In genomic region chr17:36030703-36031582, GRCm38 (mm10) we compare ENCODE assay signal across 11 mouse cellular contexts. TPM values are rescaled to one million over a fixed set of nuclear protein-coding genes. Genes with fewer than 3 reads are reported as not detected.
DNase-seq lines count a peak whose midpoint lies in the region; ATAC-seq and TF ChIP-seq lines count a peak whose summit lies in the region.
"Not testable (repeated sequence)": the region's sequence is repeated elsewhere in the genome, so short reads cannot be mapped to it uniquely, and the experiment has no call there.
"Had no signal": no experiment of that assay in that cellular context is flagged by ENCODE, and none has a peak within 500 bp of the region (broad histone marks: within the 10 kb centered on the region; RNA-seq: fewer than 3 reads in every experiment).

No protein-coding gene starts in this region.

- H3K27me3 ChIP-seq in forebrain, embryonic 12.5 days, result peaks cover 11% of the 10 kb centered on the region; the same call in 1 of the 2 replicates
- H3K27me3 ChIP-seq in heart, embryonic 15.5 days; intestine, embryonic 16.5 days (replicated peaks; ENCODE audit: control insufficient read depth, insufficient read depth, low read length); liver, adult 2 months (ENCODE audit: control insufficient read depth, insufficient read depth, low read length); megakaryocyte, embryonic 14.5 days (replicated peaks); neural tube, embryonic 15.5 days (replicated peaks): not testable (repeated sequence)

- H3K4me3 ChIP-seq in bone marrow macrophage, adult 2 months (ENCODE audit: insufficient read depth, low read length), result peak overlapping the region; percentile 75; the same call in 1 of the 2 replicates
- peak overlapping the region; percentile 48 for H3K4me3 ChIP-seq in forebrain, embryonic 12.5 days (replicated peaks)
- peak overlapping the region; percentile 65 for H3K4me3 ChIP-seq in heart, embryonic 15.5 days
- peak overlapping the region; percentile 59; the same call in 1 of the 2 replicates for H3K4me3 ChIP-seq in intestine, embryonic 16.5 days (ENCODE audit: low read length)
- H3K4me3 ChIP-seq in liver, adult 2 months (ENCODE audit: insufficient read depth, low read depth, low read length), result peak overlapping the region; percentile 68; the same call in 1 of the 2 replicates
- H3K4me3 ChIP-seq in megakaryocyte, embryonic 14.5 days (replicated peaks), result peak overlapping the region; percentile 87
- H3K4me3 ChIP-seq in neural tube, embryonic 15.5 days (replicated peaks), result peak overlapping the region; percentile 47

- DNase-seq in liver, adult 2 months (ENCODE audit: extremely low read depth, low read depth, low spot score), result not testable (repeated sequence)

- TF ChIP-seq POLR2A in bone marrow macrophage, adult 2 months (IDR thresholded peaks at IDR 0.05; ENCODE audit: borderline replicate concordance, low read depth, low read length); liver, adult 2 months (IDR thresholded peaks at IDR 0.05; ENCODE audit: extremely low read depth, insufficient read depth, low read length): not testable (repeated sequence)

- not testable (repeated sequence) for TF ChIP-seq CTCF in bone marrow macrophage, adult 2 months (IDR thresholded peaks at IDR 0.05; ENCODE audit: low read depth, low read length); liver, adult 2 months (IDR thresholded peaks at IDR 0.05; ENCODE audit: low read depth, low read length)

- not testable (repeated sequence) for H3K79me2 ChIP-seq in liver, adult 2 months (ENCODE audit: control insufficient read depth, insufficient read depth, low read length)

- H3K4me1 ChIP-seq in bone marrow macrophage, adult 2 months (ENCODE audit: control insufficient read depth, insufficient read depth, low read length); forebrain, embryonic 12.5 days; intestine, embryonic 16.5 days (ENCODE audit: control insufficient read depth, insufficient read depth, low read length): not testable (repeated sequence)
- peaks cover 12% of the 10 kb centered on the region for H3K4me1 ChIP-seq in heart, embryonic 15.5 days (replicated peaks)
- peaks cover 17% of the 10 kb centered on the region for H3K4me1 ChIP-seq in liver, adult 2 months (ENCODE audit: control insufficient read depth, insufficient read depth, low read length)
- H3K4me1 ChIP-seq in megakaryocyte, embryonic 14.5 days, result peaks cover 41% of the 10 kb centered on the region
- H3K4me1 ChIP-seq in neural tube, embryonic 15.5 days, result peaks cover 14% of the 10 kb centered on the region

- H3K4me2 ChIP-seq in forebrain, embryonic 12.5 days, result peak overlapping the region; percentile 83
- peak overlapping the region; percentile 95 for H3K4me2 ChIP-seq in heart, embryonic 15.5 days
- H3K4me2 ChIP-seq in intestine, embryonic 16.5 days (ENCODE audit: low read depth, low read length), result peak overlapping the region; percentile 81
- peak overlapping the region; percentile 92 for H3K4me2 ChIP-seq in neural tube, embryonic 15.5 days

- H3K9ac ChIP-seq in forebrain, embryonic 12.5 days, result peak overlapping the region; percentile 40
- H3K9ac ChIP-seq in heart, embryonic 15.5 days; intestine, embryonic 16.5 days (ENCODE audit: low read depth, low read length); neural tube, embryonic 15.5 days (replicated peaks): not testable (repeated sequence)
- H3K9ac ChIP-seq in liver, adult 2 months (ENCODE audit: low read depth, low read length), result peak overlapping the region; percentile 72

- not testable (repeated sequence) for ATAC-seq in forebrain, embryonic 12.5 days (ENCODE audit: low FRiP score); heart, embryonic 15.5 days (replicated peaks; ENCODE audit: insufficient number of reproducible peaks, insufficient read depth, low FRiP score, low read depth); intestine, embryonic 16.5 days
- peak; percentile 25 for ATAC-seq in neural tube, embryonic 15.5 days (ENCODE audit: low FRiP score)

- not testable (repeated sequence) for H3K36me3 ChIP-seq in forebrain, embryonic 12.5 days (replicated peaks); heart, embryonic 15.5 days; intestine, embryonic 16.5 days (ENCODE audit: control insufficient read depth, insufficient read depth, low read length); liver, adult 2 months (ENCODE audit: control insufficient read depth, insufficient read depth, low read length); neural tube, embryonic 15.5 days
- H3K36me3 ChIP-seq in megakaryocyte, embryonic 14.5 days (replicated peaks; ENCODE audit: low read length), result peaks cover 27% of the 10 kb centered on the region

- not testable (repeated sequence) for H3K9me3 ChIP-seq in forebrain, embryonic 12.5 days; heart, embryonic 15.5 days (replicated peaks); intestine, embryonic 16.5 days (ENCODE audit: control insufficient read depth, low read length); megakaryocyte, embryonic 14.5 days; neural tube, embryonic 15.5 days (replicated peaks)

- H3K27ac ChIP-seq in bone marrow macrophage, adult 2 months (ENCODE audit: insufficient read depth, low read depth, low read length); forebrain, embryonic 12.5 days; heart, embryonic 15.5 days; intestine, embryonic 16.5 days (ENCODE audit: low read length); neural tube, embryonic 15.5 days (replicated peaks): not testable (repeated sequence)
- H3K27ac ChIP-seq in liver, adult 2 months (replicated peaks; ENCODE audit: insufficient read depth, low read depth, low read length), result peak overlapping the region; percentile 48

- 42% methylated on average over 8 of the region's 8 CpGs for WGBS in forebrain, embryonic 12.5 days
- WGBS in heart, embryonic 15.5 days, result 54% methylated on average over 8 of the region's 8 CpGs
- WGBS in intestine, embryonic 16.5 days, result 61% methylated on average over 8 of the region's 8 CpGs
- 70% methylated on average over 8 of the region's 8 CpGs for WGBS in liver, adult 2 months
- WGBS in neural tube, embryonic 15.5 days, result 58% methylated on average over 6 of the region's 8 CpGs

RNA-seq across cellular contexts. Expression of gene H2-T23, which starts 1.7 kb away (rescaled TPM):
- 351 and 364 TPM in 2 replicates for polyA plus RNA-seq in bone marrow macrophage, adult 2 months (2012; ENCODE audit: insufficient read depth, insufficient read length, missing spikeins)
- polyA plus RNA-seq in forebrain, embryonic 12.5 days (2016; fragmentation: Nextera tagmentation; extraction: Ambion mirVana), result 4.8 and 5.5 TPM in 2 replicates
- 4.7 and 11.6 TPM in 2 replicates for polyA plus RNA-seq in heart, embryonic 15.5 days (2015; fragmentation: Nextera tagmentation; extraction: Ambion mirVana)
- polyA plus RNA-seq in intestine, embryonic 16.5 days (2015; fragmentation: Nextera tagmentation; extraction: Ambion mirVana), result 17.7 and 19.4 TPM in 2 replicates
- 291 and 323 TPM in 2 replicates for total RNA-seq in liver, adult 2 months (2014; rRNA removed)
- 423 and 492 TPM in 2 replicates for polyA plus RNA-seq in liver, adult 2 months (2012; rRNA removed)
- 13.8 and 44.0 TPM in 2 replicates for polyA plus RNA-seq in megakaryocyte, embryonic 14.5 days (2012; ENCODE audit: insufficient read depth, low replicate concordance)
- polyA plus RNA-seq in neural tube, embryonic 15.5 days (2015; fragmentation: Nextera tagmentation; extraction: Ambion mirVana), result 5.3 and 13.9 TPM in 2 replicates

RNA-seq across cellular contexts. Expression of gene H2-T24, which starts 10.6 kb away (rescaled TPM):
- polyA plus RNA-seq in bone marrow macrophage, adult 2 months (2012; ENCODE audit: insufficient read depth, insufficient read length, missing spikeins), result 52.2 and 56.0 TPM in 2 replicates
- 4.6 and 5.3 TPM in 2 replicates for polyA plus RNA-seq in forebrain, embryonic 12.5 days (2016; fragmentation: Nextera tagmentation; extraction: Ambion mirVana)
- 1.3 and 2.7 TPM in 2 replicates for polyA plus RNA-seq in heart, embryonic 15.5 days (2015; fragmentation: Nextera tagmentation; extraction: Ambion mirVana)
- 1.8 TPM in 2 replicates for polyA plus RNA-seq in intestine, embryonic 16.5 days (2015; fragmentation: Nextera tagmentation; extraction: Ambion mirVana)
- total RNA-seq in liver, adult 2 months (2014; rRNA removed), result 4.9 and 5.3 TPM in 2 replicates
- 1.9 and 2.1 TPM in 2 replicates for polyA plus RNA-seq in liver, adult 2 months (2012; rRNA removed)
- 3.9 TPM in 1 of 2 replicates, not detected in the other for polyA plus RNA-seq in megakaryocyte, embryonic 14.5 days (2012; ENCODE audit: insufficient read depth, low replicate concordance)
- 8.6 and 10.0 TPM in 2 replicates for polyA plus RNA-seq in neural tube, embryonic 15.5 days (2015; fragmentation: Nextera tagmentation; extraction: Ambion mirVana)

RNA-seq across cellular contexts. Expression of gene H2-T22, which starts 11.6 kb away (rescaled TPM):
- polyA plus RNA-seq in bone marrow macrophage, adult 2 months (2012; ENCODE audit: insufficient read depth, insufficient read length, missing spikeins), result 89.0 and 112 TPM in 2 replicates
- 5.2 and 5.4 TPM in 2 replicates for polyA plus RNA-seq in forebrain, embryonic 12.5 days (2016; fragmentation: Nextera tagmentation; extraction: Ambion mirVana)
- polyA plus RNA-seq in heart, embryonic 15.5 days (2015; fragmentation: Nextera tagmentation; extraction: Ambion mirVana), result 7.0 and 12.0 TPM in 2 replicates
- polyA plus RNA-seq in intestine, embryonic 16.5 days (2015; fragmentation: Nextera tagmentation; extraction: Ambion mirVana), result 16.0 and 16.1 TPM in 2 replicates
- total RNA-seq in liver, adult 2 months (2014; rRNA removed), result 115 and 138 TPM in 2 replicates
- 98.2 and 110 TPM in 2 replicates for polyA plus RNA-seq in liver, adult 2 months (2012; rRNA removed)
- polyA plus RNA-seq in megakaryocyte, embryonic 14.5 days (2012; ENCODE audit: insufficient read depth, low replicate concordance), result 6.2 TPM in 1 of 2 replicates, not detected in the other
- 7.3 and 12.5 TPM in 2 replicates for polyA plus RNA-seq in neural tube, embryonic 15.5 days (2015; fragmentation: Nextera tagmentation; extraction: Ambion mirVana)

RNA-seq across cellular contexts. Expression of gene Gm6034, which starts 11.8 kb away (rescaled TPM):
- 0.72 TPM in 1 of 2 replicates, not detected in the other for polyA plus RNA-seq in bone marrow macrophage, adult 2 months (2012; ENCODE audit: insufficient read depth, insufficient read length, missing spikeins)
- not detected in 2 replicates for polyA plus RNA-seq in forebrain, embryonic 12.5 days (2016; fragmentation: Nextera tagmentation; extraction: Ambion mirVana)
- polyA plus RNA-seq in heart, embryonic 15.5 days (2015; fragmentation: Nextera tagmentation; extraction: Ambion mirVana), result not detected in 2 replicates
- 0.86 and 1.2 TPM in 2 replicates for polyA plus RNA-seq in intestine, embryonic 16.5 days (2015; fragmentation: Nextera tagmentation; extraction: Ambion mirVana)
- 0.09 TPM in 1 of 2 replicates, not detected in the other for total RNA-seq in liver, adult 2 months (2014; rRNA removed)
- 0.05 and 0.06 TPM in 2 replicates for polyA plus RNA-seq in liver, adult 2 months (2012; rRNA removed)
- polyA plus RNA-seq in megakaryocyte, embryonic 14.5 days (2012; ENCODE audit: insufficient read depth, low replicate concordance), result 0.25 TPM in 1 of 2 replicates, not detected in the other
- not detected in 2 replicates for polyA plus RNA-seq in neural tube, embryonic 15.5 days (2015; fragmentation: Nextera tagmentation; extraction: Ambion mirVana)
- total RNA-seq: gastrocnemius, postnatal 4 days had no signal
- polyA plus RNA-seq: brain, embryonic 14.5 days; limb, embryonic 10.5 days had no signal

RNA-seq across cellular contexts. Expression of gene Gm11127, which starts 27.2 kb away (rescaled TPM):
- not detected in 2 replicates for polyA plus RNA-seq in bone marrow macrophage, adult 2 months (2012; ENCODE audit: insufficient read depth, insufficient read length, missing spikeins)
- polyA plus RNA-seq in forebrain, embryonic 12.5 days (2016; fragmentation: Nextera tagmentation; extraction: Ambion mirVana), result not detected in 2 replicates
- polyA plus RNA-seq in heart, embryonic 15.5 days (2015; fragmentation: Nextera tagmentation; extraction: Ambion mirVana), result 0.13 TPM in 1 of 2 replicates, not detected in the other
- polyA plus RNA-seq in intestine, embryonic 16.5 days (2015; fragmentation: Nextera tagmentation; extraction: Ambion mirVana), result 7.2 and 11.9 TPM in 2 replicates
- 0.13 TPM in 1 of 2 replicates, not detected in the other for total RNA-seq in liver, adult 2 months (2014; rRNA removed)
- polyA plus RNA-seq in liver, adult 2 months (2012; rRNA removed), result 0.06 TPM in 1 of 2 replicates, not detected in the other
- polyA plus RNA-seq in megakaryocyte, embryonic 14.5 days (2012; ENCODE audit: insufficient read depth, low replicate concordance), result 20.5 TPM in 1 of 2 replicates, not detected in the other
- polyA plus RNA-seq in neural tube, embryonic 15.5 days (2015; fragmentation: Nextera tagmentation; extraction: Ambion mirVana), result 0.22 TPM in 1 of 2 replicates, not detected in the other
- total RNA-seq: monocyte, adult 5-6 weeks had no signal
- polyA plus RNA-seq: brain, embryonic 14.5 days; limb, embryonic 10.5 days had no signal
